Mouse (Mus musculus): ENCODE measurements at regions not wholly inside any gene's neighbourhood (a gene's known extent, or its start where the extent isn't known, plus 50 kb on each side); places are given as distances from the start of the nearest gene placed in this dataset.

- DNase-seq = no peak
These were observed 50.7 kb upstream of the Gm7361 start for GRCm38 (mm10) chr5:26206766-26207122.

- DNase-seq = peak; percentile 10 to 20
These were observed 51.3 kb upstream of the Gm7361 start for GRCm38 (mm10) chr5:26206066-26206765.

GRCm38 (mm10) chr5:26202471-26202870 lies 55.0 kb upstream of the Gm7361 start:
- no peak for DNase-seq

- peak; percentile 43 to 59 for DNase-seq
These were observed 68.1 kb upstream of the Gm7361 start for GRCm38 (mm10) chr5:26189377-26189776.

GRCm38 (mm10) chr5:26187212-26187611 lies 66.0 kb upstream of the Gm10220 start:
- DNase-seq = no peak

GRCm38 (mm10) chr5:26185417-26185816 lies 64.2 kb upstream of the Gm10220 start:
- no peak for DNase-seq

- DNase-seq = no peak
These were observed 54.8 kb upstream of the Gm10220 start for GRCm38 (mm10) chr5:26176064-26176463.

- DNase-seq = no peak
These were observed 50.6 kb upstream of the Gm10220 start for GRCm38 (mm10) chr5:26171662-26172384.

- DNase-seq = no peak
These were observed 49.7 kb upstream of the Gm10220 start for GRCm38 (mm10) chr5:26170717-26171500.
